Mouse (Mus musculus) urinary bladder, postnatal 14 days (tissue): Measurements from ENCODE around the gene Susd1.

Experiments
- DNase-seq: peaks from one replicate; pipeline ENCODE4 v3.0.0; 2021; ENCODE audit warnings: low spot score

The Susd1 gene

DNA sequence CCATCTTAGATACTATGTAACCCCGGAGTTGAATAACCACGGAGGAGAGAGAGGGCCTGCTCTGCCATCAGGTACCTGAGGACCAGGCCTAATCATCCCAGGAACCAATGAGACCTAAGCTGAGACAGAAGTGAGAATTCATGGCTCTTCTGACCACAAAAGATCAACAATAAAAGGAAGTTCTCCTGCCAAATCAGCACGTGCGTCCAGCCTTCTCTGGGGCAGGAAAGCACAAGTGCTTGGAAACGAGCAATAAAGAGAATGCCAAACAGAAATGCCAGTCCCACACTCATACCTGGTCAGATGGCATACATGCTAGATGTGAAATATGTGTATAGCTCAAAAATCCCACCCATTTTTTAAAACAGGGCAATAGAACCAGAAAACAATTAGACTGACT is 58.6 kb downstream of the Susd1 start:
- DNase-seq, result no peak

DNA sequence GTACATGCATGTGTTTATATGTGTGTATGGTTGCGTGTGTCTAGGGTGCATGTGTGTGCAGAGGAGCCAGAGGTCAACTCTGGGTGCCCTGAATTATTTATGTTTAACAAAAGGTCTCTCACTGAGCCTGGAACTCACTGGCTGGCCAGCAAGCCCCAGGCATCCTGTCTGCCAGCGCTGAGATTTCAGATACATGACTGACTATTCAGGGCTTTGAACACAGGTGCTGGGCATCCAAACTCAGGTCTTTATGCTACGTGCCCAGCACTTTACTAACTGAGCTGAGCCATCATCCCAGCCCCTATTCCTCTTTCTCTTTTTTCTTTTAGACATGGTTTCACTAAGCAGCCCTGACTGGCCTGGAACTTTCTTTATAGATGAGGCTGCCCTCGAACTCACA is 59.8 kb downstream of the Susd1 start:
- no peak for DNase-seq

DNA sequence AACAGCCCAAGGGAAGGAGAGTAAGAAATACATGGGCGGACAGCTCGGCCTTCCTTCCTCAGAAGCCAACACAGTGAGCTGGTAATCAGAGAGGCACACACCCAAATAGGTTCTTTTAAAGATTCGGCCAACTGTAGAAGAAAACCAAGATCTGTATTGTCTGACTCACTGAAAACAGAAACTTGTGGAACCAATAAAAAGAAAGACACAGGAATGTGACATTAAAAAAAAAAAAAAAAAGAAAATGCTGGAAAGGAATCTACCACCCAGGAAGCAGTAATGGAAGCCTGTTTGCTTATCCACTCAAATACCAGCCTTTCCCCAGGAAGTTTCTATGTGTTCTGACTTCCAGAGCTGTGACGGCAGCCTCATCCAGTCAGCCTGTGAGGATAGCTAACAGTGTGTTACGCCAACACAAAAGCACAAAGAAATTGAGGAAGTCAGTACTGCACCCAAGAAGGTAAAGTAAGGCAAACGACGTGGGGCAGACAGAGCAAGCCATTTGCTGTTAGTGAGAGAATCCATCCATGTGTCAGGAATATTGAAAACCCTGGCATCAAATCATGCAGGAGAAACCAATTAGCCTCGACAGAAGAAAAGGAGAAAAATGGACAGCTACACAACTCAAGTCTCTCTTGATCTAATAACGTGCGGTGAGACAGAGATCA is 64.0 kb downstream of the Susd1 start:
- DNase-seq, result no peak

DNA sequence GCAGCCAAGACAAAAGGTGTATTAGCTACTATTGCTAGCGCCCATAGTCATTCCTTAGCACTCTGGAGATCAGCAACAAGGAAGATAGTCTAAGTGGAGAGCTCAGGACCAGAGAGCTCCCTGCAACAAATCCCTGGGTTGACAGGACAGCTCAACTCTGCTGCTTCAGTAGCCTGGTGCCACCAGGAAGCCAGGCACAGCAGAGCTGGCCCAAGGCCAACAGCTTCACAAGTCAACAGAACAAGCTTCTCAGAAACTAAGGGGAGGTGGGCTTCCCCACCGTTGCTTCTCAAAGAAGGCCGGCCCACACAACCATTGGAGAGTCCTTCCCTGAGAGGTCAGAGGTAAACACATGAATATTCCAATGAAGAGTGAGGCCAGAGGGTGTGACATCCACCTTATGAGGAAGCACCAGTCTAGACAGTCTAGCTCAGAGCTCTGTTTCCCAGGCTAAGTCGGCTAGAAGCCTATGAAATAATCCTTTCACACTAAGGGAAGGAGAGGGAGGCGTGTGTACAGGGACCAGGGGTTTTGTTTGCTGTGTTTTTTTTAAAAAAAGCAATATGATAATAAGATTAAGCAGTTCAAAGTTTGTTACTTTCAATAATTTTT is 65.8 kb downstream of the Susd1 start:
- DNase-seq, result peak; percentile 50

GRCm38 (mm10) chr4:59371910-59372309 is 66.5 kb downstream of the Susd1 start:
- no peak for DNase-seq

DNA sequence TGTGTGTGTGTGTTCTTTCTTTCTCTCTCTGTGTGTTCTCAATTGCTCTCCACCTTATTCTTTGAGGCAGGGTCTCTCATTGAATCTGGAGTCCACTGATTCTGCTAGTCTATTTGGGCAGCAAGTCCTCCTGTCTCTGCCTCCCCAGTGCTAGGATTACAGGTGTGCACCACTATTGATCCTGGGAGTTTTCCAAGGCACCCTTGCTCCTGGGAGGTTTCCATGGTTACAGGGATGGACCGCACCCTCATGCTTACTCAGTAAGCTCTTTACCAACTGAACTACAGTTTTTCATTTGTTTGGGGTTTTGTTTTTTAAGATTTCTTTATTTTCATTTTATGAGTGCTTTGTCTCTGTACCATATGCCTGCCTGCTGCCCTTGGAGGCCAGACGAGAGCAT is 68.5 kb downstream of the Susd1 start:
- no peak for DNase-seq

GRCm38 (mm10) chr4:59368118-59368517 is 70.3 kb downstream of the Susd1 start:
- DNase-seq, result no peak

- no peak for DNase-seq
These were observed 72.2 kb downstream of the Susd1 start for GRCm38 (mm10) chr4:59366206-59366605.

- no peak for DNase-seq
These were observed 72.9 kb downstream of the Susd1 start for GRCm38 (mm10) chr4:59365571-59365970.

DNA sequence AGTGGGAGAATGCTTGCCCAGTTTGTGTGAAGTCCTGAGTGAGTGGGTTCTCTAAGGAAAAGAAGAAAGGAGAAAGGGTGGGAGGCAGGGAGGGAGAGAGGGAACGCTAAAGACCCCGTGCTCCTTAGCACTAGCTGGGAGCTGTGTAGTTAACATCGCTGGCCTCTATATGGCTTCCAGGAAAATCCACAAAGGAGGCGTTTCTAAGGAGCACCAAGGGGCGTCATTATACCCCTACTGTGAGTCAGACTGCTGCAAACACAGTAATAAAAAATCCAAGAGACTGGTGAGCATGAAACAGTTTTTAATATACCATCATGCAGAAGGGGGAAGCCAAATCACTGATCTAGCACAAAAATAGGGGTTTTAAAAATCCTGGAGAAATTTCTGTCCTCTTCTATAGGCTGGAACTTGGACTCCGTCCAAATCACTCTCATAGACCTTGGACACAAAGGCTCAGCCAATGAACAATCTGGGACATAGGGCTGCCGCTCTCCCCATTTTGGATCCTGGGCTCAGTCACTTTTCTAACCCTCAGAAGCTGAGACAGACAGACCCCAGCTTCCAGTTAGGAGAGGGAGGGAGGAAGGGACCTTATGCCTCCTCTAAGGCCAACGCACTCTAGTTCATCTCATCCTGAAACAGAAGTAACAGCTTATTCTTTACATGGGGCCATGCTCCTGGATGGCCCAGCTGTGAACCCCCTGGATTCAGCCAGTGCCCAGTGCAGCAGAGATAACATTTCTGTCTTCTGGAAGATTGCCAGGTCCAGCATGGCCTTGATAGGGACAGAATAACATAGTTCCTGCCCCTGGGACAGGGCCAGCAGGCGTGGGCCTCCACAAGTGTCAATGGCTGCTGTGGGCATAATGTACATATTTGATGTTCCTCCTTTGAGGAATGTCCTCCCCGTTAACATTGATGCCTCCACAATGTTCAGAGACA is 73.9 kb downstream of the Susd1 start:
- DNase-seq, result no peak

GRCm38 (mm10) chr4:59363041-59363440 is 75.4 kb downstream of the Susd1 start:
- DNase-seq, result peak; percentile 68

DNA sequence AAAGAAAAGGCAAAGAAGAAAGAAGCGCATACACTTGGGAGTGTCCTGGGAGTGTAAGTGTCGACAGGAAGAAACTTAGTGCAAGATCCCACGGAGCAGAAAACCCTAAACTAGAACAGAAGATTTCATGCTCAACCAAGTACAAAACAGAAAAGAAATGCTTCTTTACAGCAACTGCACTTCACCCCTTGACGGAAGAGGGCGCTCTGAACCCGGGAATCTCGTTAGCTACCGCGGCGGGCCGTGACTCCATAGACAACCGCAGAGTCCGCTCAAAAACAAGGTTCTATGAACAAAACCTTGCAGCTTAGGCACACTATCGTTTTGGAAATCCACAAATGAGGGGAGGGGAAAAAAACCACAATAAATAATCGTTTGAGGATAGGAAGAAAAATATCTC is 77.7 kb downstream of the Susd1 start:
- DNase-seq, result peak; percentile 90

DNA sequence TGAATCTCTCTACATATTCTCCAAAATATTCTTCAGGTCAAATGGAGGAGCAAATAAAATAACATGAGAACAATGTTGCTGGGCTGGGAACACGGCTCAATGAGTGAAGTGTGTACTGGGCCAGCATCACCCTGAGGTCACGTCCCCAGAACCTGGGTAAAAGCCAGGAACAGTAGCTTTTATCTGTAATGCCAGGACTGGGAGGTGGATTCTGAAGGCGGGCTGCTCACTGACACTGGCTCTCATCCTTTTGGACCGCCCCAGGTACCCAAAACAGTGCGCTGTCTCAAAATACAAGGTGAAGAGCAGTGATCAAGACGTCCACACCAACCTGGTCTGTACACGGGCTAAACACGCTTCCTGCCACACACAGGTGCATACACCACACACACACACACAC is 78.5 kb downstream of the Susd1 start:
- no peak for DNase-seq

DNA sequence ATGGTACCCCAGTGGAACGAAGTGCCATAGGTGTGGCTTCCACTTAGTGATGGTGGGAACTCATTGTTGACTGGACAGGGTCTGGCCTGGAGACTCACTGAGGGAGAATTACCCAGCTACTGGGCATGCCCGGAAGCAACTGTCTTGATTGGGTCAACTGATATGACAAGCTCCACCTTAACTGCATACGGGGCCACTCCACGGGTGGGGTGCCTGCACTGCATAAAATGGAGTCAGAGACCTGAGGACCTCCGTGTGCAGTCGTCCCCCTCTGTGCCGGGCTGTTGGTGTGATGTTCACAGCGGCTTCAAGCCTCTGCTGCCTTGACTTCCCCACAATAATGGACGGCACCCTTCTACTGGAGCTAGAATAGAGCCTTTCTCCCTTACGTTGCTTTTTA is 79.5 kb downstream of the Susd1 start:
- DNase-seq, result no peak

GRCm38 (mm10) chr4:59355421-59355820 is 83.0 kb downstream of the Susd1 start:
- DNase-seq, result no peak

DNA sequence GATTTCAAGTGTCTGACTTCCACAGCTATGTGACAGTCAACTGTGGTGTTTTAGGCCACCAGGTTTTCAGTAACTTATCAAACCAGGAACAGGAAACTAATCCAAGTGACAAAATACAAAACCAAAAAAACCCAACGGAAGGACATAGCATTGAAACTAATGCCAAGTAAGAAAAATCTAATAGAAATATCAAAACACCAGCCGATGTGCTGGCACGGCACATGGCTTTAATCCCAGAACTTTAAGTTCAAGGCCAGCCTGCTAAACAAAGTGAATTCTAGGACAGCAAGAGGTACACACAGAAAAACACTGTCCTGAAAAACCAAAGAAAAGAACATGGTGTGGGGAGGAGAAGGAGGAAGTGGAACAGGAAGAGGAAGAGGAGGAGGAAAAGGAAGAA is 83.8 kb downstream of the Susd1 start:
- no peak for DNase-seq

DNA sequence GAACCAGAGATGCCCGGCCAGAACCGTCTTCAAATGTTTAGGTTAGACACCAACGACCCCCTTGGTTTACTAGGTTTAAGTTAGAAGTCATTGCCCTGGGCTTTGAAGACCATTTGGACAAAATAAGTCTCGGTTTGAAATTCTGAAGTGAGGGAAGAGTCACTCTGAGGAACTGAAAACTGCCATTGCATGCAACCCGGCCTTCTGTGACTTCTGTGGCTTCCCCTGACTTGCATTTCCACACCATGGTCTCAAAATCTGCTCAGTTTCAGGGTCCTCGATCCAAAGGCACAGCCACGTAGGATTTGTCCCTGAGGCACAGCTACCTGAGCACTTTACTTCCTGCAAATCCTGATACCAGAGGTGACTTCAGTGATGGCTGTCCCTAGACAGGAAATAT is 86.5 kb downstream of the Susd1 start:
- no peak for DNase-seq

GRCm38 (mm10) chr4:59350354-59350753 is 88.1 kb downstream of the Susd1 start:
- no peak for DNase-seq

GRCm38 (mm10) chr4:59349425-59350185 is 88.8 kb downstream of the Susd1 start:
- peak; percentile 62 for DNase-seq

GRCm38 (mm10) chr4:59340714-59341113 is 97.7 kb downstream of the Susd1 start:
- DNase-seq, result peak; percentile 92

DNA sequence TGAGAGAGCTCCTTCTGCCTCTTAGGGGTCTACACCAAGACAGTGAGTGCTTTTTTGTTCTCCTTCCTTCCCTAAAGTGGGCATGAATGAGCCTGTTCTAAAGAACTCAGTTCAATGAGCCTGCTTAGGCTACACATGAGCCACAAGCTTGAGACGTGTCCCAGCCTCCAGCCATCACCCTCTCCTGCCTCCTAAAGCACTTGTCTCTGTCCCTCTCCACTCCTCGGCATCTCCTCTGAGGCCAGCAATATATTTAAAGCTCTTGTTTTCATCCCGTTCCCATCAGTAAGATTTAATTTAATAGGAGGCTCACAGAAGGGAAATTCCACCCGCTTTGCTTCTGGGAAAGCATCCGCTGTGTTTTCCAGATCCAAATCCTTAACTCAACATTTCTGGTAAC is 98.4 kb downstream of the Susd1 start:
- DNase-seq, result no peak

DNA sequence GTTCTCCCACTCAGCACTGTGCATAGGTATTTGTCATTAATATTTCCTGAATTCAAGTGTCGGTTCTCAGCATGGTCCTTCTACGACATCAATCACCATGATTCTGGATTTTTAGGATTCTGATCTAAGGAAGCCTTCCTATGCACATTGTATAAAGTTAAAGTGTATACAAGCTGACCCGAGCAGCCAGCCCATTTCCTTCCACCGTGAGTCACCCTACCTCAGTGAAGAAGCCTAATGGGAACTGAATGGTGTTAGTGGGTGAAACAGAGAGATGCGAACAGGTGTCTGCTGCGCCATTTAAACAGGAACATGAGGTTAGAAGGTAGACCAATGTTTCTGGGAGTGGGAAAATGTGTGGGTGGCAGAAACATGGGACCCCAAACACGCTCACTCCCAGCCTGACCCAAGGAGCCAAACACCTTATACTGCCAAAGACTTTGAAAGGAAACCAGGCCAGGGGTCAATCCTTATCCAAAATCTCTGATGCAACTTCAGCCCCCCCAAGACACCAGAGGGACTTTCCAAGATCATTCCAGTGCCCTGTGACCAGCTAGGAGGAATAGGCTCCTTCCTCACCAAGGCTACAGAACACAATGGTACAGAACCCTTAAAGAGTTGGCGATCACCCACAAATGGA is 99.4 kb downstream of the Susd1 start:
- DNase-seq, result no peak
